Comparison of ENCODE assay signal across 18 mouse cellular contexts in genomic region chr7:70649760-70650377, GRCm38 (mm10).
"Had no signal": no experiment of that assay in that cellular context is flagged by ENCODE, and none has a peak within 500 bp of the region (broad histone marks: within the 10 kb centered on the region; RNA-seq: fewer than 3 reads in every experiment).

No protein-coding gene starts in this region.

- H3K9me3 ChIP-seq: kidney, embryonic 15.5 days; midbrain, embryonic 10.5 days; midbrain, embryonic 13.5 days; neural tube, embryonic 13.5 days had no signal

- H3K4me2 ChIP-seq: kidney, embryonic 15.5 days; lung, embryonic 14.5 days; midbrain, embryonic 13.5 days; neural tube, embryonic 13.5 days had no signal

- ATAC-seq: liver, postnatal 0 days; lung, postnatal 0 days; midbrain, embryonic 13.5 days; midbrain, embryonic 16.5 days had no signal

- H3K4me3 ChIP-seq: kidney, embryonic 15.5 days; megakaryocyte, embryonic 14.5 days; midbrain, embryonic 10.5 days; midbrain, embryonic 13.5 days; myocyte; neural tube, embryonic 13.5 days had no signal

- DNase-seq: kidney, adult 8-10 months; kidney, postnatal 10 days; kidney, postnatal 36 days; left cerebral cortex, postnatal 4 days; liver, postnatal 0 days; lung, embryonic 14.5 days; lung, postnatal 36 days; thymus, adult 18-20 months; thymus, postnatal 36 days had no signal

- H3K27me3 ChIP-seq: kidney, embryonic 15.5 days; megakaryocyte, embryonic 14.5 days; midbrain, embryonic 13.5 days; neural tube, embryonic 13.5 days had no signal

- H3K36me3 ChIP-seq: kidney, embryonic 15.5 days; midbrain, embryonic 10.5 days; midbrain, embryonic 13.5 days; neural tube, embryonic 13.5 days had no signal

- H3K4me1 ChIP-seq: megakaryocyte, embryonic 14.5 days; midbrain, embryonic 10.5 days; midbrain, embryonic 13.5 days; neural tube, embryonic 13.5 days had no signal

- H3K9ac ChIP-seq: kidney, embryonic 15.5 days; liver, embryonic 14.5 days; liver, postnatal 0 days; lung, embryonic 14.5 days; midbrain, embryonic 13.5 days; neural tube, embryonic 13.5 days had no signal

- H3K27ac ChIP-seq: kidney, embryonic 15.5 days; liver, embryonic 14.5 days; midbrain, embryonic 10.5 days; midbrain, embryonic 13.5 days; neural tube, embryonic 13.5 days had no signal
